Mouse (Mus musculus): ENCODE measurements at regions not wholly inside any gene's neighbourhood (a gene's known extent, or its start where the extent isn't known, plus 50 kb on each side); places are given as distances from the start of the nearest gene placed in this dataset.

GRCm38 (mm10) chr12:115336594-115336993 is 710.9 kb upstream of the Zfp386 start:
- TF ChIP-seq FLI1 (IDR thresholded peaks at IDR 0.05; ENCODE audit: low read length) (no peak), GATA1 (IDR thresholded peaks at IDR 0.05; ENCODE audit: borderline replicate concordance, low read length) (no peak)
